Mouse (Mus musculus): ENCODE results near the gene Rtp1. TPM values are rescaled to one million over a fixed set of nuclear protein-coding genes. Genes with fewer than 3 reads are reported as not detected.

Rtp1 gene
- polyA plus RNA-seq, 1 experiment from 2014 or later = not detected

DNA sequence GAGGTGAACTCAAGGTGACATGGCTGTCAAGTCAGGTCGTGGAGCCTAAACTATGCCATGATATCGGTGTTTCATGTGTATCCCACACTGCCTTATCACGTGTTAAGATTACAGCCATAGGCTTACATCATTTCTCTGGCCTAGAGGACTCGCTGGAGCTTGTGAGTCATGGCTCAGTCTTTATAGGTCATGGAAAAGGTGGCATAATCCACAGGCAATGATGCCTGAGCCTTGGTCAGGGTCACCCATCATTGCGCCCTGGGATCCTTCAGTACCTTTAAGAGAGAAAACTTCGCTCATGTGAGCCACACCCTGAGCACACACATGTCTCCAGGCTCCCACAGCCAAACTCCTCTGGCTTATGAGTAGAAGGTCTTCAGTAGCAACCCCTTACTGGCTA lies 42.6 kb downstream of the Rtp1 start:
- no peaks in the 10 kb centered on the region for H3K4me1 ChIP-seq (ENCODE audit: control insufficient read depth, insufficient read depth, low read length)
- H3K9ac ChIP-seq (ENCODE audit: low read depth, low read length) = no peak overlapping the region
- no peak overlapping the region for H3K4me2 ChIP-seq (replicated peaks; ENCODE audit: low read depth, low read length)
- WGBS = 90% methylated on average over 6 of the region's 6 CpGs
- H3K27ac ChIP-seq (ENCODE audit: low read depth, low read length) = no peak overlapping the region
- H3K27me3 ChIP-seq (ENCODE audit: control insufficient read depth, insufficient read depth, low read length) = no peaks in the 10 kb centered on the region
- no peak overlapping the region for H3K4me3 ChIP-seq (ENCODE audit: low read length)
- ATAC-seq (ENCODE audit: low FRiP score, low TSS enrichment) = no peak
- no peaks in the 10 kb centered on the region for H3K36me3 ChIP-seq (ENCODE audit: control insufficient read depth, insufficient read depth, low read length)
- no peaks in the 10 kb centered on the region for H3K9me3 ChIP-seq (ENCODE audit: control insufficient read depth, low read length)

DNA sequence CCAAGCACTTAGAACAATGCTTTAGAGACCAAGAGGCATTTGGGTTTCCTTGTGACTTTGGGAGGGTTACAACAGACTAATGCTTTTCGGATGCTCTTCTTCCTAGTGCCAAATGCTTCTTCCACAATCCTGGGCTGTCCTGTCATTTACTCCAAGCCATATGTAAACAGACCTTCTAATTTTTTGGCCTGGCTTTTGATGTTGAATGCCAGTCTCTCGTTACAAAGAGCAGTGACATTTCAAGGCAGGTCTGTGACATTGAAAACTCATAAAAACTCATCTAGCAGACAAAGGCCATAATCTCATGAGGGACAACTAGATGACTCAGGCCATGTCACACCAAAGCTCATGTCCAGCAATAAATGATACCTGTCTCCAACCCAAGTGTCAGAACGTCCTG lies 43.1 kb downstream of the Rtp1 start:
- no peak overlapping the region for H3K27ac ChIP-seq (ENCODE audit: low read depth, low read length)
- H3K36me3 ChIP-seq (ENCODE audit: control insufficient read depth, insufficient read depth, low read length) = no peaks in the 10 kb centered on the region
- no peak for ATAC-seq (ENCODE audit: low FRiP score, low TSS enrichment)
- H3K4me1 ChIP-seq (ENCODE audit: control insufficient read depth, insufficient read depth, low read length) = no peaks in the 10 kb centered on the region
- no peak overlapping the region for H3K9ac ChIP-seq (ENCODE audit: low read depth, low read length)
- no peaks in the 10 kb centered on the region for H3K9me3 ChIP-seq (ENCODE audit: control insufficient read depth, low read length)
- H3K27me3 ChIP-seq (ENCODE audit: control insufficient read depth, insufficient read depth, low read length) = no peaks in the 10 kb centered on the region
- H3K4me2 ChIP-seq (replicated peaks; ENCODE audit: low read depth, low read length) = no peak overlapping the region
- 35% methylated on average over 3 of the region's 3 CpGs for WGBS
- no peak overlapping the region for H3K4me3 ChIP-seq (ENCODE audit: low read length)

DNA sequence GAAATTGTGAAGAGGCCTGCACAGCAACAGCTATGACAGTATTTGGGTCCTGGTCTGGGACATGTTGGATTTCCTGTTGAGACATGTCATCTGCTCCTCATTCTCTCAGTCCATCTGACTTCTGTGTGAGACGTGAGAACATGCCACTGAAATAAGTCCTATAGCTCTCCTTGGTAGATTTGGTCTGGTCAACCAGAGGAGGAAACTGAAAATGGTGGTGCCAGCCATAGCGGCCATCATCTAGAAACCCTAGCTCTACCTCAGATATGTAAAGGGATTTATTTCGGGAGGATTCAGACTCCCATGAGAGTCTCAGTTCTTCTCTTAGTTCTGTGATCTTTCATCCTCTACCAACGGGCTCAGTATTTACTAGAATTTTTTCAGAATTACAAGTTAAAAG lies 46.7 kb downstream of the Rtp1 start:
- H3K4me1 ChIP-seq (ENCODE audit: control insufficient read depth, insufficient read depth, low read length) = no peaks in the 10 kb centered on the region
- no peaks in the 10 kb centered on the region for H3K9me3 ChIP-seq (ENCODE audit: control insufficient read depth, low read length)
- WGBS = 90% methylated on average over 4 of the region's 4 CpGs
- no peak overlapping the region for H3K4me3 ChIP-seq (ENCODE audit: low read length)
- no peak overlapping the region for H3K4me2 ChIP-seq (replicated peaks; ENCODE audit: low read depth, low read length)
- no peaks in the 10 kb centered on the region for H3K36me3 ChIP-seq (ENCODE audit: control insufficient read depth, insufficient read depth, low read length)
- no peak overlapping the region for H3K9ac ChIP-seq (ENCODE audit: low read depth, low read length)
- ATAC-seq (ENCODE audit: low FRiP score, low TSS enrichment) = no peak
- H3K27ac ChIP-seq (ENCODE audit: low read depth, low read length) = no peak overlapping the region
- H3K27me3 ChIP-seq (ENCODE audit: control insufficient read depth, insufficient read depth, low read length) = no peaks in the 10 kb centered on the region

DNA sequence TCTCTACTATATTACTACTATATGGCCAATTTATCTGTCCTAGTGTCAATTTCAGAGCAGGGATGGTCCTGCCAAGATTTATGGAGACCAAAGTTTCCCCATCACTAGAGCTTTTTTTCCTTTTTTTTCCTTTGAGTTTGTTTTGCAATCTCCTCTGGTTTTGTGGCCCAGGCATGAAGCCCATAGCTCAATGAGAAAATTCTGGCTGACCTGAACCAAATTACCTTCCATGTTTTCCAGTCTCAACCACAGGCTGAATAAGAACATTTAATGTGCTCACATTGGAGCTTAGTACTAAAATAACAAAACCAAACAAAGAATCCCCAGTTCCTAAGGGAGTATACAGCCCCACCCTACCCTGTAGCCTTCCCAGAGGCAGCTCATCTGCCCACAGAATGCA lies 47.7 kb downstream of the Rtp1 start:
- ATAC-seq (ENCODE audit: low FRiP score, low TSS enrichment) = no peak
- H3K4me3 ChIP-seq (ENCODE audit: low read length) = no peak overlapping the region
- H3K4me2 ChIP-seq (replicated peaks; ENCODE audit: low read depth, low read length) = no peak overlapping the region
- H3K9me3 ChIP-seq (ENCODE audit: control insufficient read depth, low read length) = no peaks in the 10 kb centered on the region
- no peaks in the 10 kb centered on the region for H3K36me3 ChIP-seq (ENCODE audit: control insufficient read depth, insufficient read depth, low read length)
- H3K27me3 ChIP-seq (ENCODE audit: control insufficient read depth, insufficient read depth, low read length) = no peaks in the 10 kb centered on the region
- H3K4me1 ChIP-seq (ENCODE audit: control insufficient read depth, insufficient read depth, low read length) = no peaks in the 10 kb centered on the region
- no peak overlapping the region for H3K9ac ChIP-seq (ENCODE audit: low read depth, low read length)
- no peak overlapping the region for H3K27ac ChIP-seq (ENCODE audit: low read depth, low read length)

DNA sequence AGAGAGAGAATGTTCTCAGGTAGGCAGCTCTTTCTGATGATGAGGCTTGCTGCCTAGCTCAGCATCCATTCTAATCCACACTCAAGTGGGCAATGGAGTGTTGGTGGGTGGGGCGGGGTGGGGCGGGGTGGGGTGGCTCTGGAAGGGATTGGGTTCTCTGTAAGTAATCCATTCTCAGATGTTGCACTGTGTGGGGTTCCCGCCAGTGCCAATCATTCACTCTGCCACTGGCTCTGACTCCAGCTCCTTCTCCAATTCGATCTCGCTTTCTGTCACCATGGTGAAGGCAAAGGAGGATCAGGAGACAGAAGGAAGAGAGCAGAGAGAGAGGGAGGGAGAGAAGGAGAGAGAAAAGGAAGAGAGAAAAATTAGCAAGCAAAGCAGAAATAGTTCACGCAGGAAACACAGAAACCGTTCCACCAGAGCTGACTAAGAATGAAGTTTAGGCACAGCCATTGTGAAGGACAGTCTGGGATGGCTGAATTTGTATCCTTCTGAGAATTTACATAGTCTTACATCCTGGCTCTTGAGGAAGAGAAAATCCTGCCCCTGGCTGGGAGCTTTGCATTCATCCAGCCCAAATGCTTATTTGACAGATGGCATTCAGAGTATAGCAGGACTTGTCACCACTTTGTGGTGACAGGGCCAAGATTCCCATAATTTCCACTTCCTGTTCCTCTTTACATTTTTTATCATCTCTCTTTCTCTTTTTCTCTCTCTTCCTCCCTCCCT lies 51.1 kb downstream of the Rtp1 start:
- no peaks in the 10 kb centered on the region for H3K9me3 ChIP-seq (ENCODE audit: control insufficient read depth, low read length)
- H3K4me2 ChIP-seq (replicated peaks; ENCODE audit: low read depth, low read length) = no peak overlapping the region
- no peaks in the 10 kb centered on the region for H3K4me1 ChIP-seq (ENCODE audit: control insufficient read depth, insufficient read depth, low read length)
- WGBS = 74% methylated on average over 7 of the region's 7 CpGs
- H3K36me3 ChIP-seq (ENCODE audit: control insufficient read depth, insufficient read depth, low read length) = no peaks in the 10 kb centered on the region
- H3K27ac ChIP-seq (ENCODE audit: low read depth, low read length) = no peak overlapping the region
- no peak overlapping the region for H3K4me3 ChIP-seq (ENCODE audit: low read length)
- no peak overlapping the region for H3K9ac ChIP-seq (ENCODE audit: low read depth, low read length)
- H3K27me3 ChIP-seq (ENCODE audit: control insufficient read depth, insufficient read depth, low read length) = no peaks in the 10 kb centered on the region
- no peak for ATAC-seq (ENCODE audit: low FRiP score, low TSS enrichment)

DNA sequence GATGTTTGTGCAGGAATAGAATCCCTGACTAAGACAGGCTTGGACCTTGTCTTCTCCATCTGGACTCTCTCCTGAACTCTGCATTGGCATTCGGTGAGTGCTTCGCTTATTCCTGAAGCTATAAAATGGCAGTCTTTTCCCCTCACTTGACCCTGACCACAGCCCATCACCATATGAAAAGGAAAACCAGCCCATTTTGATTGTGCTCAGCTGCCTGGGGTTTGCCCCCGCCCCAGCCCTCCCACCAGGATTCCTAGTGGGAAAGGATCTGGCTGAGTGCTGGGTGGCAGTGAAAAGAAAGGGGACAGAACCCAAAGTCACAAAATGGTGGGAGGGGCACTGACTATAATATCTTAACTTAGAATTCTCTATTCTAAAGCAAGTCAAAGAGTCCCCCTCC lies 53.3 kb downstream of the Rtp1 start:
- Histone ChIP-seq H3K27ac (ENCODE audit: low read depth, low read length) (no peak overlapping the region), H3K4me1 (ENCODE audit: control insufficient read depth, insufficient read depth, low read length) (no peaks in the 10 kb centered on the region), H3K27me3 (ENCODE audit: control insufficient read depth, insufficient read depth, low read length) (no peaks in the 10 kb centered on the region), H3K4me2 (replicated peaks; ENCODE audit: low read depth, low read length) (no peak overlapping the region), H3K36me3 (ENCODE audit: control insufficient read depth, insufficient read depth, low read length) (no peaks in the 10 kb centered on the region), H3K4me3 (ENCODE audit: low read length) (no peak overlapping the region), H3K9ac (ENCODE audit: low read depth, low read length) (no peak overlapping the region), H3K9me3 (ENCODE audit: control insufficient read depth, low read length) (no peaks in the 10 kb centered on the region)
- WGBS = 77% methylated on average over 3 of the region's 3 CpGs
- ATAC-seq (ENCODE audit: low FRiP score, low TSS enrichment) = no peak

DNA sequence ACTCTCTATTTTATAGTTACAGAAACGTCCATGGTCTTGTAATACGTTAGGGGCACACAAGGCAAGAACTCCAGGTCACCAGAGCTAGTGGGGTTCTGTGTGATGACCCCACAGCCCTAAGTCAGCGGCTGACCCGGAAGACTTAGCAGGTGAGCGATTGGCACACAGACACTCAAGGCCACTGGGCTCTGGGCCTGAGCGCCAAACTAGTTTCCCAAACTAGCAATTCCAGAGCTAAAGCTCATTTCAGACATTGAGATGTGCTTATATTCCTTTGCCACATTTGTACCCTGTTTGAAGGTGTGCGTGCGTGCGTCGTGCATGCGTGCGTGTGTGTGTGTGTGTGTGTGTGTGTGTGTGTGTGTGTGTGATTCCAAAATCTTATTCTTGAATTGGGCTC lies 53.9 kb downstream of the Rtp1 start:
- H3K9me3 ChIP-seq (ENCODE audit: control insufficient read depth, low read length) = no peaks in the 10 kb centered on the region
- H3K27me3 ChIP-seq (ENCODE audit: control insufficient read depth, insufficient read depth, low read length) = no peaks in the 10 kb centered on the region
- WGBS = 94% methylated on average over 12 of the region's 12 CpGs
- H3K36me3 ChIP-seq (ENCODE audit: control insufficient read depth, insufficient read depth, low read length) = no peaks in the 10 kb centered on the region
- H3K4me2 ChIP-seq (replicated peaks; ENCODE audit: low read depth, low read length) = no peak overlapping the region
- no peak overlapping the region for H3K9ac ChIP-seq (ENCODE audit: low read depth, low read length)
- H3K4me3 ChIP-seq (ENCODE audit: low read length) = no peak overlapping the region
- H3K4me1 ChIP-seq (ENCODE audit: control insufficient read depth, insufficient read depth, low read length) = no peaks in the 10 kb centered on the region
- H3K27ac ChIP-seq (ENCODE audit: low read depth, low read length) = no peak overlapping the region
- no peak for ATAC-seq (ENCODE audit: low FRiP score, low TSS enrichment)

DNA sequence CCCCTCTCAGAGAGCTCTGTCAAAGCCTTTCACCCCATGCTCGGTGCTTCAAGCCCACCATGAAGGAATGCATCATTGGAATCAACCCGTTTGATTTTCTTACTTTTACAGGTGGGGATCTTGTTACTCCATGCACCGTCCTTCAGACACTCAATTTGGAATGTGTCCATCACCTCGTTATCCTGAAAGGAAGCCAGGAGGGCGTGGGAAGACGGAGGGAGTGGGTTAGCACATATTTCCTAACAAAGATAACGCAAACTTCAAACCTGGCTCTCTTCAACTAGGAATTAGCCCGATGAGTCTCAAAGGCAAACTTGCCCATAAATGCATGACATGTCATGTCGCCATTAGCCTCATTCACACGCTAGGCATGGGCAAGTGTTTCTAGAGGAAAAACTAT lies 54.4 kb downstream of the Rtp1 start:
- Histone ChIP-seq H3K27me3 (ENCODE audit: control insufficient read depth, insufficient read depth, low read length) (no peaks in the 10 kb centered on the region), H3K4me3 (ENCODE audit: low read length) (no peak overlapping the region), H3K4me2 (replicated peaks; ENCODE audit: low read depth, low read length) (no peak overlapping the region), H3K4me1 (ENCODE audit: control insufficient read depth, insufficient read depth, low read length) (no peaks in the 10 kb centered on the region), H3K27ac (ENCODE audit: low read depth, low read length) (no peak overlapping the region), H3K9ac (ENCODE audit: low read depth, low read length) (no peak overlapping the region), H3K36me3 (ENCODE audit: control insufficient read depth, insufficient read depth, low read length) (no peaks in the 10 kb centered on the region), H3K9me3 (ENCODE audit: control insufficient read depth, low read length) (no peaks in the 10 kb centered on the region)
- no peak for ATAC-seq (ENCODE audit: low FRiP score, low TSS enrichment)
- WGBS = 84% methylated on average over 10 of the region's 10 CpGs
